Mouse (Mus musculus): ENCODE results near the gene Ano9.

GRCm38 (mm10) chr7:141155362-141155761 lies 37.8 kb upstream of the Ano9 start:
- TF ChIP-seq CTCF (IDR thresholded peaks at IDR 0.05; ENCODE audit: low read depth) (no peak), EP300 (IDR thresholded peaks at IDR 0.05; ENCODE audit: low read depth) (no peak)
